Mouse (Mus musculus): ENCODE measurements around the gene Olfml2a.

Olfml2a gene

DNA sequence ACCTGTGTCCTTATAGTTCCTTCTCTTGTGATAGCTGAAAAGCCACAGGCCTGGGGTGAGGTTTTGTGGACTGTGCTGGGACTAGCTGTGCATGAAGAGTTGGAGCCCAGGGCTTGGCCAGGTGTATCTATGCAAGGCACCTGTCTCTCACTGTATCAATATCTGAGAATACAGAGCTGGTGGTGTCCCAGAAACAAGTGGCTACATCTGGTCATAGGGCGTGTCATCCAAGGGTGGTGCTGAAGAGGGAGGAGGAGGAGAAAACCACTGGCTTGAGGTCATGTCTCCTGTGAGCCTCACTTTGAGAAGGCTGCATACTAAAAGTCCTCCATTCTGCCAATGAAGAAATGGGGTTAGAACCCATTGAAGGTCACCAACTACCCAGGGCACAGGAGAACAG lies 6.2 kb downstream of the Olfml2a start:
- DNase-seq (ENCODE audit: low read depth) = no peak

DNA sequence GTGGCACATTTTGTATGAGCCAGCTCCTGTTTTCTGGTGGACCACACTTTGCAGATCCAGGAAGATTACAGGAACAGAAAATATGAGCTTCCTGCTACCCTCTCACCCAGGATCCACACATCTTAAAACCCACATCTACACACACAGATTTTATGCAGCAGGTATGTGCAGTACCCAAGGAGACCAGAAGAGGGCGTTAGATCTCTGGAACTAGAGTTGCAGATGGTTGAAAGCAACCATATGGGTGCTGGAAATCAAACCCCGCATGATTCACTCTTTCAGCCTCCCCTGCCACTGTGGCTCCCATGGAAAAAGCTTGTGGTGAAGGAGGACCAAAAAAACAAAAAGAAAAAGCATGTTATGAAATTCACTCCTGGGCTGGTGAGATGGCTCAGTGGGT lies 7.3 kb downstream of the Olfml2a start:
- DNase-seq (ENCODE audit: low read depth) = peak; percentile 22

DNA sequence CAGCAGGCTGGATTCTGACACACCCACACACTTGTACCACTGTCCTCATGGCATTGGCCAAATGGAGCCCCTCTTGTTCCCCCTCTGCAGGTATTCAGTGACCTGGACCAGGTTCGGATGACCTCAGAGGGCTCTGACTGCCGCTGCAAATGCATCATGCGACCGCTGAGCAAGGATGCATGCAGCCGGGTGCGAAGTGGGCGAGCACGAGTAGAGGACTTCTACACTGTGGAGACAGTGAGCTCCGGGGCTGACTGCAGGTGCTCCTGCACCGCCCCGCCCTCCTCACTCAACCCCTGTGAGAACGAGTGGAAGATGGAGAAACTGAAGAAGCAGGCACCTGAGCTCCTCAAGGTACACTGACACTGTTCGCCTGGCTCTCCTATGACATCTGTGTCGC lies 9.6 kb downstream of the Olfml2a start:
- DNase-seq (ENCODE audit: low read depth) = no peak

DNA sequence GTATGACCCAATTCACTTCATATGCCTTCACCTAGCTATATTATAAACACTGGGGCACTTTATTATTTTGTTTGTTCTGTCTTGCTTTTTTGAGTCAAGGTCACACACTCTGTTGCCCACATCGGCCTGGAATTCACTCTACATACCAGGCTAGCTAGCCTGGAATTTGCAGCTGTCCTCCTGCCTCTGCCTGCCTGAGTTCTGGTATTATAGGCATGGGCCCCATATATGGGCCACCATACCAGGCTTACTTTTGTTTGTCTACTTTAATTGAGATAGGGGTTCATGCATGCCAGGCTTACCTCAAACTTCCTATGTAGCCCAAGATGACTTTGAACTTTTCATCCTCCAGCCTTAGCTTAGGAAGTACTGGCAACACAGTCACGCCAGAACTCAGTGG lies 10.1 kb downstream of the Olfml2a start:
- no peak for DNase-seq (ENCODE audit: low read depth)

DNA sequence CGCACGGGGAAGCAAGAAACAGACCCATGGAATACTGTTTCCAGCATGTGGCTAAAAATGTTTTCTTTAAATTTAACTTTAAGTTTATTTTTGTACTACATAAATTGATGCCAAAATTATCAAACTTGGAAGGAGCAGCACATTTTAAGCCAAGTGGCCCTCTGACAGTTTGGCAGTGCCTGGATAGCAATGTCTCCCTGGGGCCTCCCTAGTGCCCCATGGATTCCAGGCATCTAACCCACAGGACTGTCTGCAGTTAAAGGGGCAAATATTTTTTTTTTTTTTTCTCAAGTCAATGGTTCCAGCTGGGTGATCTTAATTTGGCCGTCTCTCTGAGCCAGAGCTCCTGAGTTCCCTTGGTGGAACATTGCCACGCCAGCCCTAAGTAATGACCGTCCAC lies 11.4 kb downstream of the Olfml2a start:
- DNase-seq (ENCODE audit: low read depth) = no peak

DNA sequence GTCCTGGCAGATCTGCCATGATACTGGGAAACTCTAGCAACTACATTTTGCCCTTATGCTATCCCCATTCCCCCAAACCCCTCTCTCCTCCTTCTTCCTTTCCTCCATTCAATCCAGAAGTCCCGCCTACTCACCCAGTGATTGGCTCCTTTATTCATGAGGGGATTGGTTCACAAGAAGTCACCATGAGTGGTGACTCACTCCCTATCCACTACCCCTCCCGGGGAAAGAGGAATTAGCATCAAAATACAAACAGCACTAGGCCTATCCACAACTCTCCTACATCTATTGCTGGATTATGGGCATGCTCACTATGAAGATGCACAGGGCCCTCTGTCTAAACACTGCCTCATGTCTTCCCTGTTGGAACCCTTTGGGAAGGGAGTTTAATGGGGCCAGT lies 12.2 kb downstream of the Olfml2a start:
- DNase-seq (ENCODE audit: low read depth) = no peak

DNA sequence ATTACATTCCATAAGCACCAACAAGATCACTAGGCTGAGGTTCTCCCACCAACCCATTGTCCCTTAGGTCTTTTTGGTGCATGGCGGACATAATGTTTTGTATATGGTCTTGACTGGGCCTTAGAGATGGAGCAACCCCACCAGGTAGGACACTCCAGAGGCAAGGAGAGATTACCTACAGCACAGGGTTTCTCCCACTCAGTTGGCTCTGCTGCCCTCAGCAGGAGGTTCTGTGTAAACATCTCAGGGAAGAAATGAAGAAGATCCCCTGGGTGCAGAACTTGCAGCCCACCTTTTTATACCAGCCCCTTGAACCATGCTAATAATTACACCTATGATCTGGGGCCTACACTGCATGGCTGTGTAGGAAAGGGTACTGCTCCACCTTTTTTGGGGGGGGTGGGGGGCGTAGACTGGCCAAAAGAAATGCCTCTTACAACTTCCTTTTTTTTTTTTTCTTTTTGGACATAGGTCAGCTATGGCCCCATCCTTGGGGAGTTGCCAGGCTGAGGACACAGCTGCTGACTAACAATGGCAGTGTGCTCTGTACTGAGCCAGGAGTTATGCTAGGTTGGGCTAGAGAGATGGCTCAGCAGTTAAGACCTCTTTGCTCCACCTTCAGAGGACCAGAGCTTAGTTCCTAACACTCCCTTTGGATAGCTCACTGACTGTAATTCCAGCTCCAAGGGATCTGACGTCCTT lies 12.8 kb downstream of the Olfml2a start:
- no peak for DNase-seq (ENCODE audit: low read depth)

DNA sequence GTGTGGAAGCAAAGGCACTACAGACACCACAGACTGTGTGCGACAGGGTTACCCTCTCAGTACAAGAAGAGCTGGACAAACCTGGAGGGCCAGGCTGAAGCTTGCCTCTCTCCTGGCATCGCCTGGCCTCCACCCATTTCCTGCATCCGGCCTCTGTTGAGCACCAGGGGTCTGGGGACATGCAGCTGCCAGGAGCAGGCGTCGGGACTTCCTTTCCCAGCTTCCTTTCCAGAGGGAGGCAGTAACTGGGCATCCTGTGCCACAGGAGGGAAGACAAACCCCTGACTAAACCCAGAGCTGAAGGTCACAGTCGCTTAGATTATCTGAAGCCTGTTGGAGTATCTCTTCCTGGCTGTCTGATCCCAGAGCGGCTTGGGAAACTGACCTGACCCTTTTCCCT lies 15.8 kb downstream of the Olfml2a start:
- DNase-seq (ENCODE audit: low read depth) = no peak

DNA sequence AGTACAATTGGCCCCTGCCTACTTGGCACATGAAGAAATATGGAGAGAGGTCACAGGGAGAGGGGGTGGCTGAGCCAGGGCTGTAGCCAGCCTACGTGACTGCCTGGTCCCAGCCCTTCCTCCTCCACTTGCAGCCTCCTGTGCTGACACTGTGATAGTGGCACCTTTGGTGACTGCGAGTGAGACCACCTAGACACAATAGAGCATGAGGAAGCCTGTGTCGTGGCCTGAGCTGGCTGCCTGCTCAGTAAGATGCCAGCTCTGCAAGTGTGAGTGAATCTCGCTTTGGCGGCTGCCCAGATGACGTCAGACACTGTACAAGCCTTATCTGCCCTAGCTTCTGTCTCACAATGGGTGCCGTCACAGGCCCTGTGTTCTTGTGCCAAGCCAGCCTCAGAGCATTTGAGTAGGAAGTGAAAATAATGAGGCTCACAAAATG lies 18.5 kb downstream of the Olfml2a start:
- no peak for DNase-seq (ENCODE audit: low read depth)

DNA sequence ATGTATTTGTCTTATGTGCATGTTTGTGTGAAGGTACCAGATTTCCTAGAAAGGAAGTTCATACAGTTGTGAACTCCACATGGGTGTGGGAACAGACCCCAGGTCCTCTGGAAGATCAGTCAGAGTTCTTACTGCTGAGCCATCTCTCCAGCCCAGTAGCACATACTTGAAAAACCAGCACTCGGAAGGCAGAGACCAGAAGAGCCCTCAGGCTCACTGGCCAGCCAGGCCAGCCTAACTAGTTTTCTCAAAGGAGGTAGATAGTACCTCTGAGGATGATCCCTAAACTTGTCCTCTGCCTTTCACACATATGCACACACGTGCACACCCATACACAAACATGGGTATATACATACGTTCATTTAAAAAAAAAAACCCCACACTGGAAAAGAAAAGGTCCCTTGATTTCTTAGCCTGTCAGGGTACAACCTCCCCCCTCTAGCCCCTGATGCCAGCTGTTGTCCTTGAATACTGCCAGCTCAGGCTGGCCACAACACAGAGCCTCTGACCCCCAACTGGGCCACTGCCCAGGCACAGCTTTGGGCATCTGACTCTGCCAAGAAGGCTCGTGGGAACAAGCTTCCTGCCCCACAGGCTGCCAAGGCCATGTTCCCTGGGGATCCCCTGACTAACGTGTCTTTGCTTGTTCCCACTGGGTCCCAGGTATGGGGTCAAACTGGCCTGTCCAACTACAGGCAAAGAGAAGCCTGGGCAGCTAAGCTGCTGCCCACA lies 21.5 kb downstream of the Olfml2a start:
- no peak for DNase-seq (ENCODE audit: low read depth)

DNA sequence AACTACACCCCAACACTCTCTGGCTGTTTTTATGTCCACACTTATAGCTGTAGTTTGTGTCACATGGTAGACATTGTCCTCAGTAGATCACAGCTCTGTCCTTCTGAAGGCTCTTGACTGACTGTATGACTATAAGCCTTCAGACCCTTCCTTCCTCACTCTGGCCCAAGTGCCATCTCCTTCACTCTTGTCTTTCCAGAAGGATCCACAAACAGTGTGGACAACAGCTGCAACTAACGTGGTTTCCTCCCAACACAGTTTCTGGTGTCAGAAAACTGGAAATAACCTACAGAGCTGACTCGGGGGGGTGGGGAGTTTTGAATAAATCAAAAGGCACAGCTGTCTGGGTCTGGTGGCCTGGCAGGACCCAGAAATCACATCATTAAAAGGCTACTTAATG lies 24.3 kb downstream of the Olfml2a start:
- no peak for DNase-seq (ENCODE audit: low read depth)

DNA sequence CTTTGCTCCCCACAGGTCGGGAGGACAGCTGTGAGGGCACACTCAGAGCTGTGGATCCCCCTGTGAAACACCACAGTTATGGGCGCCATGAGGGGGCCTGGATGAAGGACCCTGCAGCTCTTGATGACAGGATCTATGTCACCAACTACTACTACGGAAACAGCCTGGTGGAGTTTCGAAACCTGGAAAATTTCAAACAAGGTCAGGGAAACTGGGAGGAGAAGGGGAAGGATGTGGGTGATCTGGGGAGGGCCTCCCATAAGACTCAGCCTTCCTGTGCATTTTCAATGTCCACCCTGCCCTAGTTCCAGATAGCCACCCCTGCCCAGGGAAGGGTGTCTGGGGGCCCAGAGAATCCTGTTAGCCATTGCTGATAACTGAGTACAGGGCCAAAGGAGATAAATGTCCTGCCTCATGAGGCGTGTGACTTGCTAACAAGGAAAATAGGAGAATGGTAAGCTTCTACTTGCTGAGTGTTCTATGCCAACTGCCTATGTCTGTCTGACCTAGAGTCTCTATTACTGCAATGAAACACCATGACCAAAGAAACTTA lies 26.0 kb downstream of the Olfml2a start:
- no peak for DNase-seq (ENCODE audit: low read depth)

DNA sequence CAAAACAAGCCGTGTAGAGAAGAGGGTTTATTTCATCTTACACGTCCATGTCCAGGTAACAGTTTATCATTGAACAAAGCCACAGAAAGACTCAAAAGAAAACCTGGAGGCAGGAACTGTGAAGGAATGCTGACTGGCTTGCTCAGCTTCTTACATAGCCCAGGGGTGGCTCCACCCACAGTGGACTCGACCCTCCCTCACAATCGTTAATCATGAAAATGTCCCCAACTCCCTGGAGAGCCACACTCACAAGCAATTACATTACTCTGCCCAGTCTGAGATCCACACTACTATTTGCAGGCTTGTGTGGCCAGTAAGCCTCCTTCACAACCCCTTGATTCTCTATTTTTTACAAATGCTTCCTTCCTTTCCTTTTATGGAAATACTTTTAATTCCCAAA lies 32.4 kb downstream of the Olfml2a start:
- DNase-seq (ENCODE audit: low read depth) = no peak

DNA sequence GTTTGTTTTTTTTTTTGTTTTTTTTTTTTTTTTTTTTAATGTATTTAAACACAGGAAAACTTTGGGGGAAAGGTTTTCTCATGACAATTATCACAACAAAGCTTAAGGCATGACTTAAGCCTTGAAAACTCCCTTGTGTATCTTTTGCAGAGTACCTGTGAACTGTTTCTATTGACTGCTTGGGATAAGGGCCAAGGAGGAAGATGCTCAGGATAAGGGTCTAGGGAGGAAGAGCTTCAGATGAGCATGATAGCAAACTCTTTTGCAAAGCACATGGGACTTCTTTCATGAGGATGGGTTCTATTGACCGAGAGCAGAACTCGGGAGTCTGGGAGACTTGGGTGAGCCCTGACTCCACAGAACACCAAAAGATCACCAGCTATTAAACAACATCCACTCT lies 37.9 kb downstream of the Olfml2a start:
- no peak for DNase-seq (ENCODE audit: low read depth)

DNA sequence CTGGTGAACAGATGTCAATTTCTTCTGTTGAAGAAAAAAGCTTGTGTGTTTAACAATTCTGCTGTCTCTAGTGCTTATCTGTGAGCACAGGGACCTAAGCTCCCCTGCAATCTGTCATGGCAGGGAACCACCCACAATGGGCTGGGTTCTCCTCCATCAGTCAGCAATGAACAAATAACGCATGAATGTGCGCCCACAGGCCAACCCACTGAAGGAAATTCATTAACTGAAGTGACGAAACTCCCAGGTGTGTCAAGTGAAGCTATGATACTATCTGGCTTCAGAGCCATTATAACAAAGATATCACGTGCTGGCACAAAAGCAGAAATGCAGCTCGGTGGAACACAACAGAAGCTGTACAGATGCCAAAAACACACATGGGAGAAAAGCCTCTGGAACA lies 38.3 kb downstream of the Olfml2a start:
- no peak for DNase-seq (ENCODE audit: low read depth)

DNA sequence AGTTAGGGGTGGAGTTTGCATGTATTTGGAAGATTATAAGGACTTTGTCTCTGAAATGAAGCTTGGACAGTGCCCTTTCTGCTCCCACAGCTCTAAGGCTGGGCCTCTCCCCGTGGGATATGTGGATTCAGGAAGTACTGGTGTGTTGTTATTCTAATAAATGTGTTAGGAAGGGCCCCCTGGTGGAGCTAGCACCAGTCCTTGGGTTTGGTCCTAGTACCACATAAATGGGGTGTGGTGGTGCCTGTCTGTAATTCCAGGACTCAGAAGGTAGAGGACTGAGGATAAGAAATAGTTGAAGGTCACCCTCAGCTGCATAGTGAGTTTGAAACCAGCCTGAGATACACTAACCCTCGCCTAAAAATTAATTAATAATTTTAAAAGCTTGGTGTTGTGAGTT lies 41.4 kb downstream of the Olfml2a start:
- DNase-seq (ENCODE audit: low read depth) = no peak

DNA sequence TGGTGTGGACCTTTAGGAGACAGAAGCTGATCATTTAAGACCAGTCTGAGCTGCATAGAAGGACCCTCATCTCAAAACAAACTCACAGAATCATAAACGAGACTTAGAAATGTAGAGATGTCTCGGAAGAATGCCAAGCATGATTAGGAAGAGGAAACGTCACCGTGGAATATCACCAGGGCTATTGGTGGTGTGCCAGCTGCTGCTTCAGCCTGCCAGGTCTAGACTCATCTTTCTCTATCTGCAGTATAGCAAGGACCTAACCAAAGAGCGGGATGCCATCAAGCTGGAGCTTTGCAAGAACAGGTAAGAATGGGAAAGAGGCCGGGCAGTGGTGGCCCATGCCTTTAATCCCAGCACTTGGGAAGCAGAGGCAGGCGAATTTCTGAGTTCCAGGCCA lies 41.9 kb downstream of the Olfml2a start:
- no peak for DNase-seq (ENCODE audit: low read depth)

DNA sequence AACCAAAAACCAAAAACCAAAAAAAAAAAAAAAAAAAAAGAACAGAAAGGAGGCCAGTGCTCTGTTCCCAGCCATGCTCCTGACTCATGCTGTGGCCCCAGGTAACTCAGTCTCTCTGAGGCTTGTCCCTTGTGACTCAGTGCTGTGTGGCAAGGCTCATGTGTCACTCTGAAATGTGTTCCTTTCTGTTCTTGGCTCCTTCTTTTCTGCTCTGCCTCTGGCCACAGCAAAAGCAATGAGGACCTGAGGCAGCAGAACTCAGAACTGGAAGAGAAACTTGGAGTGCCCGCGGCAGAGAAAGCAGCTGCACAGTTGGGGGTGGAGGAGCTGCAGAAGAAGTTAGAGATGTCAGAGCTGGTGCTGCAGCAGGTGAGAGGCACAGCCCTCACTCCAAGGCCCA lies 42.4 kb downstream of the Olfml2a start:
- no peak for DNase-seq (ENCODE audit: low read depth)

DNA sequence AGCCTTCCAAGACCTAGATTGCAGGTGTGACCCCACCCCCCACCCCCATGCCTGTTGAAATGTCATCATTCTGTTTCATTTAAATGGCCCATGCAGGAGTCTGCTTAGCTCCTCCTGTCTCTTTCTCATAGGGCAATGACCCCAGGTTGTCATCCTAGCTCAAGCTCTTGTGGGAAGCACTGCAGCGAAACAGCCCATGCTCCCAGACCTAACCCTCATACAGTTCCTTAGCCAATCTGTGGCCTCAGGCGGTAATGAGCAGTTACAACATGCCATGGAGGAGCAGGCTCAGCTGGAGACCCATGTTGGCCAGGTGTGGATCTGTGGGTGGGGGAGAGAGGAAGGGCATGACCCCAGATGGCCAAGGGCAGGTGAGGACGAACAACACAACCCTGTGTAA lies 43.4 kb downstream of the Olfml2a start:
- DNase-seq (ENCODE audit: low read depth) = no peak

DNA sequence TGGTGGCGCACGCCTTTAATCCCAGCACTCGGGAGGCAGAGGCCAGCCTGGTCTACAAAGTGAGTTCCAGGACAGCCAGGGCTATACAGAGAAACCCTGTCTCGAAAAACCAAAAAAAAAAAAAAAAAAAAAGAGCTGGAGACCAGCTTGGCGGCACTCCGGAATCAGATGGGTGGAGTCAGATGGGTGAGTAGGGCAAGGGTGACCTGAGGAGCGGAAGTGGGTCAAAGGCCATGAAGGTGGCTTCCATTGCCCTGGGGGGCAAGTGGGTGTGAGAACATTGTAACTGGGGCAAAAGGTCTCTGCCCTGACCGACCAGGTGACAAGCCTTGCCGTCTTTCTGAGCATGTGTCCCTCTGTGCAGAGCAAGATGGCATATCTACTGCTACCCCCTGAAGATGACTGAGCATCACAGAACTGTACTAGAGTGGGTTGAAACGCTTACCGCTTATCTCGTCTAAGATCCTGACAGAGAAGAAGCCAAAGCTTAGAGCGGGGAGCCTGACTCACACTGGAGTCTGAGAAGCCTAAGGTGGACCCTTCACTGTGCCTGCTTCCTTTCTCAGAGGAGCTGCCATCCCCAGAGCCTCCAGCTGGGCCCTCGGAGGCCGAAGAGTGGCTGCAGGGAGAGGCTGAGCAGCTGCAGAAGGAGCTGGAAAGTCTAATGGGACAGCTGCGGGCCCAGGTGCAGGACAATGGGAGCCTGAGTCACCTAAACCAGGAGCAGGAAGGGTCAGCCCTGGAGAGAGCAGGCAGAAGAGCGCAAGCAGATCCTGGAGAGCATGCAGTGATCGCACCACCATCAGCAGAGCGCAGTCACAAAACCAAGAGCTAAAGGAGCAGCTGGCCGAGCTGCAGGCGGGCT lies 44.4 kb downstream of the Olfml2a start:
- DNase-seq (ENCODE audit: low read depth) = no peak

DNA sequence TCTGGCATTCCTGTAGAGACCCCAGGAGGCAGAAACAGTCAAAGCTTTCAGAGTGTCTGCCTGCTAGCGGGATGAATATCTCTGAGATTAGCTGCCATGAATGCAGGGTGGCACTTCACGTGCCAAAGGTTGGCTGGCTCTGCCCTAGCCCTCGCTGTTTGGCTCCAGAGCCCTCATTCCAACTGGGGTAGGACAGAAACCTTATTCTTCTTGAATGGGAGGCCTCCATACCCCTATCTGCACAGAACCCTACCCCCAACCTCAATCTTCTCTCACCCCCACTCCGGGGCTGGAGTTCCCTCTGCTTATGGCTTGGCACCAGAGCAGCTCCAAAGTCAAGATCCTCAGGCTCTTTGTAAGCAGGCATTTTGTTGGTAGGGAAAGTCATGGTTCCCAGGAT lies 46.1 kb downstream of the Olfml2a start:
- no peak for DNase-seq (ENCODE audit: low read depth)

DNA sequence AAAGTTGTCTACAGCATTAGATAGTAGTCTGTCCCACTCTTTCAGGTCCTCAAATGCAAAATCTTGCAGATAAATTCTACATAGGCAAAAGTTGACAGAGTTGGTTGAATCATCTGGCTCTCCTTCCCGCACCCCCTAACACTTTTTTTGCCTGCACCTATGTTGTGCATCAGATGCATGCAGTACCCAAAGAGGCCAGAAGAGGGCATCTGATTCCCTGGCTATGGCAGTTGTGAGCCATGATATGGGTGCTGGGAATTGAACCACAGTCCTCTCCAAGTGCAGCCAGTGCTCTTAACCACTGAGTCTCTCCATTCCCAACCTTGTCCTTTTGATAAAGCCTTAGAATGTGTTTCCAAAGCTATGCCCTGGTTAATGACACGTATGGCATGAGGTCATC lies 51.7 kb downstream of the Olfml2a start:
- DNase-seq (ENCODE audit: low read depth) = peak; percentile 29

DNA sequence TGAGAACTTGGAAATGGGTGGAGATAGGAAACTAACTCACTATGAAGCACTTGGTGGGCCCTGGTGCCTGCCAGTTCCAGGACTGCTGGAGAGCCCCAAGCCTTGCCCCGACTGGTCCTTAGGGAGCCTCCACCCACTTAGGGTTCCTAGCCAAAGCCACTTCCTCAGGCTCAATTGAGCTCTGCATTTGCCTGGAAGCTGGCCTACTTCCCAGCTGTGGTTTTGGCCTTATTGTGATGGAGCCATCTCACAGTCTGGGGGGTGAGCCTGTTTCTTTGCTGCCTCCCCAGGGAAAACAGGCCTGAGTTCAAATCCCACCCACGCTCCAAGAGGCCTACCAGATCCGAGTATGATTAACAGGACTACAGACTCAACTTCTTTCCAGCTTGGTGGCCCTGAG lies 54.8 kb downstream of the Olfml2a start:
- no peak for DNase-seq (ENCODE audit: low read depth)

All from induced T-regulatory cell, adult 2 months (primary cell).